Mouse (Mus musculus): ENCODE data around the gene Kctd4.

- TF ChIP-seq EP300 (IDR thresholded peaks at IDR 0.05; ENCODE audit: low read depth) (no peak), CTCF (IDR thresholded peaks at IDR 0.05; ENCODE audit: low read depth) (no peak)
Observed at GRCm38 (mm10) chr14:75989168-75989567, 34.4 kb downstream of the Kctd4 start.

All from heart, postnatal 0 days (tissue).